Mouse (Mus musculus): Measurements from ENCODE around the gene Tango2. TPM values are rescaled to one million over a fixed set of nuclear protein-coding genes. Genes with fewer than 3 reads are reported as not detected.

The Tango2 gene
- polyA plus RNA-seq, 1 experiment from 2014 or later, result 47.9 TPM

DNA sequence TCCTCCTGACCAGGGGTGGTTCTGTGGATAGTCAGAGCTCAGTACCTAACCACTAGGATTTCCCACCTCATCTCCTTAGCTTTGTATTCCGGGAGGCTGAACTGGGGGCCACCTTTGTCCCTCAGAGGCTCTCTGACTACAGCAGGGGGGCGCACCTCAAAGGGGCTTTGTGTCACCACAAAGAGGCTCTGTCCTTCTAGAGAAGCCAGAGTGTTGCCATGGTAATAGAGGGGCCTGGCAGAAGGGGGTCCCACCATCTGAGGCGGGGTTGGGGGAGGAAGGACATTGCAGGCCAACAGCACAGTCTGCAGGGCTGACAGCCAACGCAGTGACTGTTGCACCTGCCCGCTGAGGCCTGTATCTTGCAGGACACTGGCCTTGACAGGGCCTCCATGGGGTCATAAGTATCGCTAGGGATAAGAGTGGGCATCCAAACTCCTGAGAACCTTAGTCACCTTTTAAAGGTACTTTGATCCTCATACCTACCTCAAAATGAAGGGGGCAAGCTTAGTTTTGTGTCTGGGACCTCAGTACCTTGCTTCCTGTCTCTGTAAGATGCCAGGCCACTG lies 32.7 kb upstream of the Tango2 start:
- WGBS, result 59% methylated on average over 6 of the region's 6 CpGs
- Histone ChIP-seq H3K27me3 (replicated peaks) (no peaks in the 10 kb centered on the region), H3K4me1 (peaks cover 49% of the 10 kb centered on the region), H3K9me3 (no peaks in the 10 kb centered on the region), H3K4me2 (no peak overlapping the region), H3K9ac (no peak overlapping the region), H3K4me3 (no peak overlapping the region), H3K27ac (replicated peaks) (no peak overlapping the region), H3K36me3 (no peaks in the 10 kb centered on the region)
- no peak for ATAC-seq (ENCODE audit: extremely low read depth, insufficient number of reproducible peaks, low FRiP score, low TSS enrichment)

DNA sequence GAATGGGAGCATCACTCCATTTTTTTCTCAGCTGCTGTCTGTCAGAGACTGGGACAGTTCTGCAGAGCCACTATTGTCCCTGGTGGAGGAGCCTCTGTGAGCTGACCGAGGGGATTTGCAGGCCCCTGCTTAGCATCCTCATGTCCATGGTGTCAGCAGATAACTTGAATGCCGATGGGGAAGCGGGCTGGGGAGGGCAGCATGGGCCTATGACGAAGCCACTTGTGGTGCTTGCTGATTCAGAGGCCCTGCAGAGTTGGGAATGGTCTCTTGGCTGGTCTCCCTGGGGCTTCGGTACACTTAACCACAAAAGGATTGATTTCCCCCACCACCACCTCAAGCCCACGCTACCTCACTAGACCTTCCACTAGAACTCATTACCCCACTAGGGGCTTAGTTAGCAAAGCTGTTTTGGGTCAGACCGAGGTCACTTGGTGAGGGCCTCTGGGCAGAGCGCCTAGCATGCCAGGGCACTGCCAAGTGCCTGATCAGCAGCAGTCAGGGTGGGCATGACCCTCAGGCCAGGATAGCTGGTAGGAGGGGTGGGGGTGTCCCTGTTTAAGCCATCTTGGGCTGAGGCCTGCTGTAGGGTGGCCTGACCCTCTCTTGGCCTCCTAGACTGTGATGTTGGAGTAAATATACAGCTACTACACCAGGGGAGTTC lies 31.6 kb upstream of the Tango2 start:
- peak overlapping the region; percentile 15; the same call in 1 of the 2 replicates for H3K9ac ChIP-seq
- peak overlapping the region; percentile 9 for H3K27ac ChIP-seq (replicated peaks)

DNA sequence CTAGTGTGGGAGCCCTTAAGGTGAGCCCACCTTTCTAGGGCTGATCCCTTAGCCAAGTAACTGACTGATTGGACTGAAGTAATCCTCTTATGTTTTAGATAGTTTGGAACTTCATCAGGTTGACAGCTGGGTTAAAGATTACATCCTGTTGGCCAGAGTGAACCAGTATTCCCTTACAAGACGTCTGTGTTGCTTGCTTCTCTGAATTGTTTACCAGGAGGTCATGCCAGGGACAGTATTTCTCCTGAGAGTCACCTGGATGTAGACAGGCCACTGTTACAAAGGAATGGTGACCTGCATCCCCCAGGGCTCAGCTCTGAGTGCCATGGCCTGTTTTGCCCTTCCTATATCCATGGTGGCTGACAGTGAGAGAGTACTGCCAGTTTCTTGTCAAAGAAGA lies 30.6 kb upstream of the Tango2 start:
- Histone ChIP-seq H3K36me3 (no peaks in the 10 kb centered on the region), H3K27me3 (replicated peaks) (no peaks in the 10 kb centered on the region), H3K9me3 (no peaks in the 10 kb centered on the region), H3K9ac (no peak overlapping the region), H3K4me1 (peaks cover 44% of the 10 kb centered on the region), H3K4me2 (no peak overlapping the region), H3K4me3 (no peak overlapping the region), H3K27ac (replicated peaks) (no peak overlapping the region)
- 40% methylated on average over 1 of the region's 1 CpGs for WGBS
- ATAC-seq (ENCODE audit: extremely low read depth, insufficient number of reproducible peaks, low FRiP score, low TSS enrichment), result no peak

More for the DNA sequence above, 31.6 kb upstream of the Tango2 start:
- no peak overlapping the region for H3K4me2 ChIP-seq
- peaks cover 49% of the 10 kb centered on the region for H3K4me1 ChIP-seq
- H3K27me3 ChIP-seq (replicated peaks), result no peaks in the 10 kb centered on the region
- no peaks in the 10 kb centered on the region for H3K36me3 ChIP-seq
- 56% methylated on average over 8 of the region's 8 CpGs for WGBS
- no peak overlapping the region for H3K4me3 ChIP-seq
- ATAC-seq (ENCODE audit: extremely low read depth, insufficient number of reproducible peaks, low FRiP score, low TSS enrichment), result no peak
- H3K9me3 ChIP-seq, result no peaks in the 10 kb centered on the region

DNA sequence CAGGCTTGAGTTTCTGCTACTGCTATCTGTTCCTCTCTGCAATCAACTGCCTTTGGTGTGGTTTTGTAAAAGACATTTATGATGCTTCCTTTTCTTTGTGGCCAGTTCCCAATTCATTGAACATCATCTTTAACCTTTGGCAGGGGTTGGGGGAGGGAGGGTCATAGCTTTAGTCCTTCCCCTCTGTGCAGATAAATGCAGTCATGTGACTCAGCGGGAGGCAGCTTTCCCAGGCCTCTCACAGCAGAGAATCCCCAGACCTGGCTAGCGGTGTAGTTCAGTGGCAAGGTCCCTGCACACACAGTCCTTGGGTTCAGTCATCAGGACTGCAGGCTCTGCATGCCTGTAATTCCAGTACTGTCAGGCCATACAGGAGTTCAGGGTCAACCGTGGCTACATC lies 29.3 kb upstream of the Tango2 start:
- Histone ChIP-seq H3K4me3 (no peak overlapping the region), H3K4me2 (no peak overlapping the region), H3K36me3 (no peaks in the 10 kb centered on the region), H3K27ac (replicated peaks) (no peak overlapping the region), H3K4me1 (peaks cover 37% of the 10 kb centered on the region), H3K9ac (no peak overlapping the region), H3K9me3 (no peaks in the 10 kb centered on the region), H3K27me3 (replicated peaks) (no peaks in the 10 kb centered on the region)
- no peak for ATAC-seq (ENCODE audit: extremely low read depth, insufficient number of reproducible peaks, low FRiP score, low TSS enrichment)
- 13% methylated on average over 3 of the region's 3 CpGs for WGBS

DNA sequence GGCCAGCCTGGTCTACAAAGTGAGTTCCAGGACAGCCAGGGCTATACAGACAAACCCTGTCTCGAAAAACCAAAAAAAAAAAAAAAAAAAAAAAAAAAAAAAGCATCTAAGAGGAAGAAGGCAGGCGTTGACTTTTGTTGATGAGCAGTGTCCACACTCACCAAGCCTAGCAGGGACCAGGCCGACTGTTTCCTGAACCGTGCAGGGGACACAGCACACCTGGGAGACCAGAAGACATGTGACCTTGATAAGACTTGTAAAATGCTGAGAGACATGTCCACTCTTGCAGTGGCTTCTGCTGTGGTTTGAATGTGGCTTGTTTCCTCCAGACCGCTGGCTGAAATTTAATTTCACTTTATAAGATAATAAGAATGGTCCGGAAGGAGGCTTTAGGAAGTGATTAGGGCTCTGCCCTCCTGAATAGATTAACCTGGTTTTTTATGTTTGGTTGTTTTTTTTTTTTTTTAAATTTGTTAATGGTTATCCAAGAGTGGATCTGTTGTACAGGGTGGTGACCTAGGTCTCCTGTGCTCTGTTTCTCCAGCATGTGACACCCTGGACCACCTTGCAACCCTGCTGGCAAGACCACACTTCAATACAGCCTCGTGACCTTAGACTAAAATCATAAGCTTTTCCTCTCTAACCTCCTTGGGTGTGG lies 28.5 kb upstream of the Tango2 start:
- Histone ChIP-seq H3K4me2 (no peak overlapping the region), H3K4me3 (no peak overlapping the region), H3K9ac (no peak overlapping the region), H3K4me1 (peaks cover 31% of the 10 kb centered on the region), H3K27me3 (replicated peaks) (no peaks in the 10 kb centered on the region), H3K27ac (replicated peaks) (no peak overlapping the region), H3K36me3 (no peaks in the 10 kb centered on the region), H3K9me3 (no peaks in the 10 kb centered on the region)
- ATAC-seq (ENCODE audit: extremely low read depth, insufficient number of reproducible peaks, low FRiP score, low TSS enrichment), result no peak
- 73% methylated on average over 7 of the region's 7 CpGs for WGBS

DNA sequence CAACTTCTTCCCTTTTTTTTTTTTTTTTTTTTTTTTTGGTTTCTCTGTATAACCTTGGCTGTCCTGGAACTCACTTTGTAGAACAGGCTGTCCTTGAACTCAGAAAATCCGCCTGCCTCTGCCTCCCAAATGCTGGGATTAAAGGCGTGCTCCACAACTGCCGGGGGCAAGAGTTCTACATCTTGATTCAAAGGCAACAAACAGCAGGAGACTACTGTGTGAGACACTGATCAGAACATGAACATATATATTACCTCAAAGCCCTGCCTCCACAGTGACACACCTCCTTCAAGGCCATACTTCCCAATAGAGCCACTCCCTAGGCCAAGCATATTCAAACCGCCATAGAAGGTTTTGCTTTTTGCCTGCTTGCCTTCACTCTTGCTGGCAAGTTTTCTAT lies 25.7 kb upstream of the Tango2 start:
- Histone ChIP-seq H3K4me3 (no peak overlapping the region), H3K9me3 (no peaks in the 10 kb centered on the region), H3K27me3 (replicated peaks) (no peaks in the 10 kb centered on the region), H3K4me1 (peaks cover 11% of the 10 kb centered on the region), H3K27ac (replicated peaks) (no peak overlapping the region), H3K36me3 (no peaks in the 10 kb centered on the region), H3K9ac (no peak overlapping the region), H3K4me2 (no peak overlapping the region)
- ATAC-seq (ENCODE audit: extremely low read depth, insufficient number of reproducible peaks, low FRiP score, low TSS enrichment), result no peak
- WGBS, result 93% methylated on average over 4 of the region's 4 CpGs

- Histone ChIP-seq H3K9ac (no peak overlapping the region), H3K27ac (replicated peaks) (no peak overlapping the region), H3K4me1 (no peaks in the 10 kb centered on the region), H3K4me2 (no peak overlapping the region), H3K9me3 (no peaks in the 10 kb centered on the region), H3K36me3 (no peaks in the 10 kb centered on the region), H3K4me3 (no peak overlapping the region), H3K27me3 (replicated peaks) (no peaks in the 10 kb centered on the region)
- 54% methylated on average over 3 of the region's 3 CpGs for WGBS
- ATAC-seq (ENCODE audit: extremely low read depth, insufficient number of reproducible peaks, low FRiP score, low TSS enrichment), result no peak
Measured at GRCm38 (mm10) chr16:18370197-18370596, 22.3 kb upstream of the Tango2 start.

GRCm38 (mm10) chr16:18366849-18367248 lies 18.9 kb upstream of the Tango2 start:
- no peak overlapping the region for H3K27ac ChIP-seq (replicated peaks)
- H3K9me3 ChIP-seq, result no peaks in the 10 kb centered on the region
- H3K27me3 ChIP-seq (replicated peaks), result no peaks in the 10 kb centered on the region
- no peak overlapping the region for H3K4me2 ChIP-seq
- H3K4me1 ChIP-seq, result no peaks in the 10 kb centered on the region
- ATAC-seq (ENCODE audit: extremely low read depth, insufficient number of reproducible peaks, low FRiP score, low TSS enrichment), result no peak
- H3K9ac ChIP-seq, result no peak overlapping the region
- H3K36me3 ChIP-seq, result no peaks in the 10 kb centered on the region
- 85% methylated on average over 4 of the region's 4 CpGs for WGBS
- no peak overlapping the region for H3K4me3 ChIP-seq

DNA sequence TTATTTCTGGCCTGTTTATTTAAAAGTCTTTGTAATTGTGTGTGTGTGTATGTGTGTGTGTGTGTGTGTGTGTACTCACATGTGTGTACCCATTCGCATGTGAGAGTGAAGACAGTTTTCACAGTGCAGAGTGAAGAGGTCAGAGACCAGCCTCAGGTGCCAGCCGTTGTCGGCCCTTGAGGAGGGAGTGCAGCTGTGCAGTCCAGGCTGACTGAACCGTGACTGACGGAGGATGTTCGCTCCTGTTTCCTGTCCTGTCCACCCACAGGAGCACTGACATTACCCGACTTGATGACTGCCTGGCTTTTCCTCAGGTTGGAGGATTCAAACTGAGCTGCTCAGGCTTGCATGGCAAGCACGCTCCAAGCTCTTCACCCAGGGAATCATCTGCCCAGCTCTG lies 15.0 kb upstream of the Tango2 start:
- Histone ChIP-seq H3K27ac (replicated peaks) (no peak overlapping the region), H3K9ac (no peak overlapping the region), H3K4me3 (no peak overlapping the region), H3K4me2 (no peak overlapping the region), H3K27me3 (replicated peaks) (no peaks in the 10 kb centered on the region), H3K4me1 (no peaks in the 10 kb centered on the region; the same call in 1 of the 2 replicates), H3K9me3 (no peaks in the 10 kb centered on the region), H3K36me3 (no peaks in the 10 kb centered on the region)
- WGBS, result 66% methylated on average over 8 of the region's 8 CpGs
- ATAC-seq (ENCODE audit: extremely low read depth, insufficient number of reproducible peaks, low FRiP score, low TSS enrichment), result no peak

DNA sequence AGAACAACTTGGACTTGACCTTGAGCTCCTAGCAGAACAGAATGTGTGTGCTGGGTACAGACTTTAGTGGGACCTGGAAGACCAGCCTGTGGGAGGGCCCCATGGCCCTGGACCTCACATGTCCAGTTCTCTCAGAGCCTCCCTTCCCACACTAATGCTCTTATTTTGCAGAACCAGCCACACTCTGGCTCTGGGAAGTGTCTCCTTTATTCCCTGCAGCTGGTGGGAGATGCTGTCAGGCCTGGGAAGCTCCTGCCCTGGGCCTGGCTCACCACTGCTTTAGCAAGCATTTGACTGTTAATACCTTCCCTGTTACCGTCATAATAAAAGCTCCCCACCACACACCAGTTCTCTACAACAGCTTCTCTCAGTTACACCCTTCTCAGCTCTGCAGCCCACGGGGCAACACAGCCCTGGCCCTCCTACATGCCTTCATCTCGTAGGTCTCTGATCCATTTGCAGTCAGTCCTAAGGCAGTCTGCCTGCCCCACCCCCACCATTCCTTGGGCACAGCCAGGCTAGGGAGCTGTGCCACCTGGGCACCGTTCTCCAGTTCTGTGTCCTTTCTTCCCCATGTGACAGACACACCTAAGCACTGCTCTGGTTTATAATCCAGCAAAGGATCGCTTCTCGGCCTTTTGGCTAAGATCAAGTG lies 12.4 kb upstream of the Tango2 start:
- Histone ChIP-seq H3K4me1 (no peaks in the 10 kb centered on the region; the same call in 1 of the 2 replicates), H3K9ac (no peak overlapping the region), H3K9me3 (no peaks in the 10 kb centered on the region), H3K4me3 (no peak overlapping the region), H3K27me3 (replicated peaks) (no peaks in the 10 kb centered on the region), H3K27ac (replicated peaks) (no peak overlapping the region), H3K36me3 (no peaks in the 10 kb centered on the region), H3K4me2 (no peak overlapping the region)
- 68% methylated on average over 6 of the region's 6 CpGs for WGBS
- no peak for ATAC-seq (ENCODE audit: extremely low read depth, insufficient number of reproducible peaks, low FRiP score, low TSS enrichment)

GRCm38 (mm10) chr16:18357977-18358376 lies 10.1 kb upstream of the Tango2 start:
- Histone ChIP-seq H3K27me3 (replicated peaks) (no peaks in the 10 kb centered on the region), H3K9me3 (no peaks in the 10 kb centered on the region), H3K4me1 (no peaks in the 10 kb centered on the region; the same call in 1 of the 2 replicates), H3K9ac (no peak overlapping the region), H3K36me3 (no peaks in the 10 kb centered on the region), H3K27ac (replicated peaks) (no peak overlapping the region), H3K4me3 (no peak overlapping the region), H3K4me2 (no peak overlapping the region)
- 77% methylated on average over 6 of the region's 6 CpGs for WGBS
- no peak for ATAC-seq (ENCODE audit: extremely low read depth, insufficient number of reproducible peaks, low FRiP score, low TSS enrichment)

All from heart, embryonic 13.5 days (tissue).